Mouse (Mus musculus) heart, adult 8-10 months (tissue): Measurements from ENCODE around the gene Agap1. TPM values are rescaled to one million over a fixed set of nuclear protein-coding genes. Genes with fewer than 3 reads are reported as not detected.

Source experiments
- DNase-seq: peaks from one replicate; pipeline ENCODE4 v3.0.0; 2022; ENCODE audit warnings: low spot score
- total RNA-seq, 4 experiments: library from RNA; stranded (reverse); gene quantifications; 2 replicates each; pipeline ENCODE4 v1.2.4; 2022

The Agap1 gene
- total RNA-seq, 4 experiments from 2014 or later, result 53.0 to 74.6 (median 64.9) TPM

- DNase-seq, result peak; percentile 34
Observed at GRCm38 (mm10) chr1:89656643-89657321, 202.2 kb downstream of the Agap1 start.

- no peak for DNase-seq
Observed at GRCm38 (mm10) chr1:89660804-89661203, 206.2 kb downstream of the Agap1 start.

- DNase-seq, result no peak
Observed at GRCm38 (mm10) chr1:89666154-89666553, 211.5 kb downstream of the Agap1 start.

GRCm38 (mm10) chr1:89667387-89667786 lies 212.8 kb downstream of the Agap1 start:
- DNase-seq, result no peak

- DNase-seq, result no peak
Observed at GRCm38 (mm10) chr1:89668635-89669034, 214.0 kb downstream of the Agap1 start.

- DNase-seq, result no peak
Observed at GRCm38 (mm10) chr1:89671110-89671787, 216.6 kb downstream of the Agap1 start.

- DNase-seq, result no peak
Observed at GRCm38 (mm10) chr1:89673071-89673470, 218.5 kb downstream of the Agap1 start.

GRCm38 (mm10) chr1:89673686-89674085 lies 219.1 kb downstream of the Agap1 start:
- no peak for DNase-seq

GRCm38 (mm10) chr1:89674681-89675080 lies 220.1 kb downstream of the Agap1 start:
- no peak for DNase-seq

GRCm38 (mm10) chr1:89676411-89676810 lies 221.8 kb downstream of the Agap1 start:
- no peak for DNase-seq

- no peak for DNase-seq
Observed at GRCm38 (mm10) chr1:89680673-89681072, 226.1 kb downstream of the Agap1 start.

GRCm38 (mm10) chr1:89688914-89689313 lies 234.3 kb downstream of the Agap1 start:
- DNase-seq, result no peak

GRCm38 (mm10) chr1:89689544-89690212 lies 235.1 kb downstream of the Agap1 start:
- no peak for DNase-seq

GRCm38 (mm10) chr1:89691096-89691495 lies 236.5 kb downstream of the Agap1 start:
- DNase-seq, result no peak

GRCm38 (mm10) chr1:89692420-89692819 lies 237.8 kb downstream of the Agap1 start:
- DNase-seq, result no peak

GRCm38 (mm10) chr1:89694916-89695315 lies 240.3 kb downstream of the Agap1 start:
- peak; percentile 44 for DNase-seq

GRCm38 (mm10) chr1:89697241-89697640 lies 242.6 kb downstream of the Agap1 start:
- no peak for DNase-seq

- no peak for DNase-seq
Observed at GRCm38 (mm10) chr1:89700166-89700565, 245.6 kb downstream of the Agap1 start.

- DNase-seq, result no peak
Observed at GRCm38 (mm10) chr1:89701162-89701730, 246.6 kb downstream of the Agap1 start.

- no peak for DNase-seq
Observed at GRCm38 (mm10) chr1:89703294-89703693, 248.7 kb downstream of the Agap1 start.

GRCm38 (mm10) chr1:89705670-89706069 lies 251.1 kb downstream of the Agap1 start:
- no peak for DNase-seq

- no peak for DNase-seq
Observed at GRCm38 (mm10) chr1:89706862-89707261, 252.3 kb downstream of the Agap1 start.
